Mouse (Mus musculus) kidney, postnatal 0 days (tissue): ENCODE results near the gene Mid2. TPM values are rescaled to one million over a fixed set of nuclear protein-coding genes. Genes with fewer than 3 reads are reported as not detected.
"Not testable (repeated sequence)": the region's sequence is repeated elsewhere in the genome, so short reads cannot be mapped to it uniquely, and the experiment has no call there.

Experiments
- ATAC-seq: fragments of 200-750 bp; cut with Nextera tagmentation; replicated peaks from 2 replicates; pipeline ENCODE4 v1.8.0; 2017; ENCODE audit warnings: low read depth, moderate number of reproducible peaks, moderate TSS enrichment, moderate library complexity; ENCODE audit not compliant: low FRiP score
- DNase-seq: peaks from one replicate; pipeline ENCODE4 v3.0.0-alpha.2; 2016; ENCODE audit warnings: low spot score
- H3K27ac ChIP-seq: fragments of 300-500 bp; sonication (generic); 2 replicates; pipeline ENCODE4 v1.5.1; 2014; ENCODE audit warnings: mild to moderate bottlenecking
- H3K27me3 ChIP-seq: fragments of 300-500 bp; sonication (generic); 2 replicates; pipeline ENCODE4 v1.6.1; 2014; ENCODE audit warnings: low read length, mixed read lengths; ENCODE audit not compliant: insufficient read depth
- H3K36me3 ChIP-seq: fragments of 300-500 bp; sonication (generic); 2 replicates; pipeline ENCODE4 v1.6.1; 2014; ENCODE audit warnings: low read length, mixed read lengths; ENCODE audit not compliant: insufficient read depth
- H3K4me1 ChIP-seq: fragments of 300-500 bp; sonication (generic); replicated peaks from 2 replicates; pipeline ENCODE4 v1.6.1; 2014; ENCODE audit warnings: antibody characterized with exemption, low read length, mixed read lengths; ENCODE audit not compliant: insufficient read depth
- H3K4me2 ChIP-seq: fragments of 300-500 bp; sonication (generic); 2 replicates; pipeline ENCODE4 v1.6.1; 2014; ENCODE audit warnings: mild to moderate bottlenecking, low read length, moderate library complexity, mixed read lengths
- H3K4me3 ChIP-seq: fragments of 300-500 bp; sonication (generic); replicated peaks from 2 replicates; pipeline ENCODE4 v1.5.1; 2014; ENCODE audit warnings: low read depth, low read length
- H3K9ac ChIP-seq: fragments of 300-500 bp; sonication (generic); 2 replicates; pipeline ENCODE4 v1.6.1; 2014; ENCODE audit warnings: low read depth, low read length
- H3K9me3 ChIP-seq: fragments of 300-500 bp; sonication (generic); replicated peaks from 2 replicates; pipeline ENCODE4 v1.6.1; 2016; ENCODE audit warnings: low read length, inconsistent platforms, mixed read lengths
- CTCF ChIP-seq: IDR thresholded peaks from 2 replicates; pipeline ENCODE4 v1.5.1; 2016; ENCODE audit warnings: antibody characterized with exemption, low read depth, mild to moderate bottlenecking, moderate library complexity
- WGBS: fragments of 180-500 bp; shearing (Covaris S2); extraction: QIAGEN DNeasy Blood & Tissue Kit; methylation state at CpG from one replicate; pipeline ENCODE4 v1.1.7; 2014; 5-methylcytosine and 5-hydroxymethylcytosine counted together
- polyA plus RNA-seq: library from polyadenylated mRNA; unstranded; fragments of >200 nt; fragmentation: Nextera tagmentation; extraction: Ambion mirVana; gene quantifications from 2 replicates; pipeline ENCODE4 v1.2.1, GENCODE M21; 2015

The Mid2 gene
- polyA plus RNA-seq, 1 experiment from 2014 or later, result 5.6 TPM

DNA sequence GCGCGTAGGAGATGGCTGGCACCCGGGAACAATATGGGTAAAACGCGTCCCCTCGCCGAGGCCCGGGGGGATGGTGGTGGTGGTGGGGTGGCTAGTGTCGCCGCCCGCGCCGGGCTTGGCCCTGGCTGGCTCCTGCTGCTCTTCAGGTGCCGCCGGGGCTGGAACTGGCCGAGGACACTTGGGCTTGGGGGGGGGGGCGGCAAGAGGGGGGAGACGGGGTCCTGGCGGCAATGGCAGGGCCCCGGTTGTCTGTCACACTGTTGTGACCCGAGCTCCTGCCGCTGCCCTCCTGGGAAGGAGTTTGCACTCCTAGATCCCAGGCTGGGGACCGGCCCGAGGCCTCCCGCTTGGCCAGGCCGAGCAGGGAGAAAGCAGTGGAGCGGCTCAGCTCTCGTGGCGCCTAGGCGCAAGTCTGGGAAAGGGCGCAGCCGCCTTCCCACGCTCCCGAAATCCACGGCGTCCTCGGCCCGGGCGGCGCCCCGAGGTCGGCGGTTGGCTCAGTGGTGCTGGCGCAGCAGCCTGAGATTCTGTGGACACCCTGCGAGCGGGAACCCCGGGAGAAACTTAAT lies 927 bp downstream of the Mid2 start:
- Histone ChIP-seq H3K27ac (peak overlapping the region; percentile 82), H3K9ac (peak overlapping the region; percentile 73), H3K4me1 (no peaks in the 10 kb centered on the region), H3K27me3 (0 out of 2 replicates have a peak, but pooled peaks cover 3% of the 10 kb centered on the region), H3K4me2 (peak overlapping the region; percentile 58), H3K9me3 (no peaks in the 10 kb centered on the region), H3K4me3 (peak overlapping the region; percentile 55), H3K36me3 (no peaks in the 10 kb centered on the region)
- ATAC-seq, result peak; percentile 79
- peak; percentile 34 for DNase-seq
- no peak for TF ChIP-seq CTCF
- WGBS, result 32% methylated on average over 33 of the region's 47 CpGs

- Histone ChIP-seq H3K27me3 (no peaks in the 10 kb centered on the region), H3K27ac (no peak overlapping the region), H3K4me3 (no peak overlapping the region), H3K9ac (no peak overlapping the region), H3K36me3 (no peaks in the 10 kb centered on the region), H3K4me1 (no peaks in the 10 kb centered on the region), H3K4me2 (no peak overlapping the region), H3K9me3 (no peaks in the 10 kb centered on the region)
- no peak for DNase-seq
- no peak for TF ChIP-seq CTCF
- ATAC-seq, result no peak
- WGBS, result 84% methylated on average over 5 of the region's 5 CpGs
These were observed 11.0 kb downstream of the Mid2 start for GRCm38 (mm10) chrX:140675444-140675843.

DNA sequence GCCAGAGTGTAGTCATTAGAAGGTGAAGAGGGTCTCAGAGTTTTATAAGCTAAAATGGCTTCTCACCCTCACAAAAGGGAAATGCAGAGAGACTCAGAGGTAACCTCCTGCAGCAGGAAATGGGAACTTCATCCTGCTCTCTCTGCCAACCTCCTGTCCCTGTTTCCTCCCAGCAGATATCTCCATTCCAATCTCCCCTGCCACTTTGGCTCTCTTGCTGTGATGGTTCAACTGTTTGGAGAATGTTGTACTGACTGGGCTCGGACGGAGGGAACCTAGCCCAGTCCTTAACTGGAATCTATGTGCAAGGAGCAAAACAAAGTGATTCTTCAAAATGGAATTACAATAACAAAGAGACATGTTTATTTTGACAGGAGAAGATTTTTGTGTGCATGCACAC lies 23.9 kb downstream of the Mid2 start:
- no peak overlapping the region for H3K9ac ChIP-seq
- DNase-seq (no peak), ATAC-seq (no peak)
- H3K4me2 ChIP-seq, result no peak overlapping the region
- H3K4me3 ChIP-seq, result no peak overlapping the region
- no peak overlapping the region for H3K27ac ChIP-seq
- no peak for TF ChIP-seq CTCF
- 91% methylated on average over 2 of the region's 2 CpGs for WGBS
- no peaks in the 10 kb centered on the region for H3K36me3 ChIP-seq
- no peaks in the 10 kb centered on the region for H3K9me3 ChIP-seq
- no peaks in the 10 kb centered on the region for H3K4me1 ChIP-seq
- H3K27me3 ChIP-seq, result no peaks in the 10 kb centered on the region

GRCm38 (mm10) chrX:140697872-140698463 lies 33.6 kb downstream of the Mid2 start:
- H3K36me3 ChIP-seq, H3K27ac ChIP-seq, H3K4me3 ChIP-seq, DNase-seq, H3K9ac ChIP-seq, ATAC-seq, H3K4me2 ChIP-seq, H3K9me3 ChIP-seq, H3K4me1 ChIP-seq, H3K27me3 ChIP-seq: not testable (repeated sequence)
- 40% methylated on average over 6 of the region's 7 CpGs for WGBS

DNA sequence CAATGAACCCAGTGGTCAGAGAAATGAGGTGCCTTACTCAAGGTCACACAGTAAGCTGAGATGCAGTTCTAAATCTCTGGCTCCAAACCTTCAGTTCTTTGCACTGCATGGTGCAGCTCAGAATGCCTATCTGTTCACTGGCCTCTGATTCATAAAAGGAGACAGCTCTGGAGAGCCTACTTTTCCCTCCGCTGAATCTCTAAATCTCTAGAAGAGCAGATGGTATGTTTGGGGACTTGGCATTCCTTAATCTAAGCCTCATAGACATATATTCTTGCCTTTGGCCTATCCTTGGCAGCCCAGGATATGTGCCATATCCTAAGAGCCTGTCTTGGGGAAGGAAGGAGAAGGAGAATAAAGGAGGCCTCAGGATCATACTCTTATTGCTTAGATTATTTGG lies 38.8 kb downstream of the Mid2 start:
- 96% methylated on average over 1 of the region's 1 CpGs for WGBS
- no peak for TF ChIP-seq CTCF
- no peaks in the 10 kb centered on the region for H3K9me3 ChIP-seq
- H3K4me1 ChIP-seq, result no peaks in the 10 kb centered on the region
- no peak for DNase-seq
- no peak for ATAC-seq
- no peaks in the 10 kb centered on the region for H3K36me3 ChIP-seq
- no peak overlapping the region for H3K4me2 ChIP-seq
- no peak overlapping the region for H3K27ac ChIP-seq
- no peak overlapping the region for H3K9ac ChIP-seq
- H3K27me3 ChIP-seq, result no peaks in the 10 kb centered on the region
- H3K4me3 ChIP-seq, result no peak overlapping the region

DNA sequence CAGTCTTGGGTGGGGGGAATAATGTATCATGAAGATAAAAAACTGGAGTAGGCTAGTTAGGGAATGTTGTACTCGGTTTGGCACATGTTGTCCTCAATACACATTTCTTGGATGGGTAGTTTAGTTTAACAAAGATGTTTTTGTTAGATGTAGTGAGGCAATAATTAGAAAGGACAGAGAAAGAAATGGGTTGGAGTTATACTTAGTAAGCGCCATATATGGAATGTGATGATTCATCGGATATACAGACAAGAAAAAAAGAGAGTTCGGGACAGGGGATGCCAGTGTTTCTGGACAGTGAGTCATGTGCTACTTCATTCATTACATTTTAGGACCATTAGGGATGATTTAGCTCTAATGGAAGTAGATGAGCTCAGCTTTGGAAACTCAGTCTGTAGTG lies 41.7 kb downstream of the Mid2 start:
- Histone ChIP-seq H3K27me3 (no peaks in the 10 kb centered on the region), H3K4me2 (no peak overlapping the region), H3K4me3 (no peak overlapping the region), H3K9me3 (no peaks in the 10 kb centered on the region), H3K4me1 (no peaks in the 10 kb centered on the region), H3K9ac (no peak overlapping the region), H3K27ac (no peak overlapping the region), H3K36me3 (no peaks in the 10 kb centered on the region)
- no peak for TF ChIP-seq CTCF
- WGBS, result 82% methylated on average over 4 of the region's 4 CpGs
- ATAC-seq, result no peak
- no peak for DNase-seq

- ATAC-seq, result no peak
- Histone ChIP-seq H3K9ac (no peak overlapping the region), H3K4me2 (no peak overlapping the region), H3K36me3 (no peaks in the 10 kb centered on the region), H3K4me3 (no peak overlapping the region), H3K27me3 (no peaks in the 10 kb centered on the region), H3K4me1 (no peaks in the 10 kb centered on the region), H3K9me3 (no peaks in the 10 kb centered on the region), H3K27ac (no peak overlapping the region)
- 46% methylated on average over 4 of the region's 4 CpGs for WGBS
- peak; percentile 10 for DNase-seq
- peak; percentile 52 for TF ChIP-seq CTCF
These were observed 58.0 kb downstream of the Mid2 start for GRCm38 (mm10) chrX:140722400-140722799.
